Comparison of ENCODE assay signal across 22 mouse cellular contexts in genomic region chr1:167152442-167152841, GRCm38 (mm10).
DNase-seq lines count a peak whose midpoint lies in the region; ATAC-seq and TF ChIP-seq lines count a peak whose summit lies in the region.
"Had no signal": no experiment of that assay in that cellular context is flagged by ENCODE, and none has a peak within 500 bp of the region (broad histone marks: within the 10 kb centered on the region; RNA-seq: fewer than 3 reads in every experiment).

No protein-coding gene starts in this region.

- no peak overlapping the region for H3K27ac ChIP-seq in kidney, postnatal 0 days
- H3K27ac ChIP-seq in kidney, embryonic 15.5 days = no peak overlapping the region
- H3K27ac ChIP-seq: embryonic facial prominence, embryonic 13.5 days; embryonic facial prominence, embryonic 15.5 days; forebrain, embryonic 10.5 days; forebrain, embryonic 12.5 days had no signal

- no peaks in the 10 kb centered on the region for H3K36me3 ChIP-seq in kidney, postnatal 0 days (ENCODE audit: insufficient read depth, low read length)
- no peaks in the 10 kb centered on the region for H3K36me3 ChIP-seq in kidney, embryonic 15.5 days
- H3K36me3 ChIP-seq: embryonic facial prominence, embryonic 13.5 days; embryonic facial prominence, embryonic 15.5 days; forebrain, embryonic 10.5 days; forebrain, embryonic 12.5 days had no signal

- H3K4me1 ChIP-seq in kidney, postnatal 0 days (replicated peaks; ENCODE audit: insufficient read depth, low read length) = no peaks in the 10 kb centered on the region
- no peaks in the 10 kb centered on the region for H3K4me1 ChIP-seq in kidney, embryonic 15.5 days
- H3K4me1 ChIP-seq: embryonic facial prominence, embryonic 13.5 days; embryonic facial prominence, embryonic 15.5 days; forebrain, embryonic 10.5 days; forebrain, embryonic 12.5 days had no signal

- H3K4me3 ChIP-seq in kidney, postnatal 0 days (replicated peaks; ENCODE audit: low read depth, low read length) = no peak overlapping the region
- no peak overlapping the region for H3K4me3 ChIP-seq in kidney, embryonic 15.5 days (replicated peaks)
- H3K4me3 ChIP-seq: embryonic facial prominence, embryonic 13.5 days; embryonic facial prominence, embryonic 15.5 days; erythroblast, embryonic 14.5 days; forebrain, embryonic 10.5 days; forebrain, embryonic 12.5 days had no signal

- no peak for TF ChIP-seq CTCF in kidney, postnatal 0 days (IDR thresholded peaks at IDR 0.05; ENCODE audit: low read depth)

- H3K9ac ChIP-seq in kidney, postnatal 0 days (ENCODE audit: low read depth, low read length) = no peak overlapping the region
- H3K9ac ChIP-seq in kidney, embryonic 15.5 days = no peak overlapping the region
- H3K9ac ChIP-seq: embryonic facial prominence, embryonic 13.5 days; embryonic facial prominence, embryonic 15.5 days; forebrain, embryonic 12.5 days had no signal

- no peaks in the 10 kb centered on the region for H3K27me3 ChIP-seq in kidney, postnatal 0 days (ENCODE audit: insufficient read depth, low read length)
- no peaks in the 10 kb centered on the region for H3K27me3 ChIP-seq in kidney, embryonic 15.5 days
- H3K27me3 ChIP-seq: embryonic facial prominence, embryonic 13.5 days; embryonic facial prominence, embryonic 15.5 days; forebrain, embryonic 12.5 days had no signal

- H3K4me2 ChIP-seq in kidney, postnatal 0 days (ENCODE audit: low read length) = no peak overlapping the region
- H3K4me2 ChIP-seq in kidney, embryonic 15.5 days = no peak overlapping the region
- H3K4me2 ChIP-seq: embryonic facial prominence, embryonic 13.5 days; embryonic facial prominence, embryonic 15.5 days; forebrain, embryonic 12.5 days had no signal

- peak; percentile 58 for DNase-seq in heart, adult 11 months
- DNase-seq in heart, postnatal 4 days = no peak
- DNase-seq in kidney, adult 8-10 months = peak; percentile 1 to 8
- DNase-seq in kidney, postnatal 36 days = no peak
- peak; percentile 8 for DNase-seq in kidney, postnatal 0 days (ENCODE audit: low spot score)
- DNase-seq: adrenal gland, adult 2 months; adrenal gland, postnatal 10 days; adrenal gland, postnatal 25 days; cerebellum, adult 11 months; cerebellum, adult 18-20 months; cerebellum, adult 8-10 months; cerebellum, adult 9-11 months; cerebellum, postnatal 14 days; cerebellum, postnatal 36 days; embryo, embryonic 11 days had no signal

- WGBS in kidney, postnatal 0 days = 63% methylated on average over 4 of the region's 4 CpGs
- WGBS in kidney, embryonic 15.5 days = 69% methylated on average over 4 of the region's 4 CpGs

- peaks cover 4% of the 10 kb centered on the region; the same call in 1 of the 2 replicates for H3K9me3 ChIP-seq in kidney, postnatal 0 days (replicated peaks; ENCODE audit: low read length)
- H3K9me3 ChIP-seq in kidney, embryonic 15.5 days (replicated peaks) = peaks cover 5% of the 10 kb centered on the region; the same call in 1 of the 2 replicates
- H3K9me3 ChIP-seq: embryonic facial prominence, embryonic 15.5 days had no signal

- ATAC-seq in kidney, postnatal 0 days (replicated peaks; ENCODE audit: low FRiP score, low read depth) = no peak
- ATAC-seq in kidney, embryonic 15.5 days (replicated peaks; ENCODE audit: low FRiP score) = no peak
- ATAC-seq: forebrain, embryonic 14.5 days had no signal

Comparison
In these comparisons a context has a peak if more than half of its experiments do, and no peak if none do; other contexts are left out.
1. DNase-seq: peak in heart, adult 11 months (single experiment), kidney, adult 8-10 months (2 of 2) and kidney, postnatal 0 days (single experiment); none in heart, postnatal 4 days (single experiment) and kidney, postnatal 36 days (0 of 2).